Mouse (Mus musculus): ENCODE measurements around the gene Basp1. TPM values are rescaled to one million over a fixed set of nuclear protein-coding genes. Genes with fewer than 3 reads are reported as not detected.

The Basp1 gene
- total and polyA plus RNA-seq, 2 experiments from 2014 or later = 2.9 to 7.9 TPM

DNA sequence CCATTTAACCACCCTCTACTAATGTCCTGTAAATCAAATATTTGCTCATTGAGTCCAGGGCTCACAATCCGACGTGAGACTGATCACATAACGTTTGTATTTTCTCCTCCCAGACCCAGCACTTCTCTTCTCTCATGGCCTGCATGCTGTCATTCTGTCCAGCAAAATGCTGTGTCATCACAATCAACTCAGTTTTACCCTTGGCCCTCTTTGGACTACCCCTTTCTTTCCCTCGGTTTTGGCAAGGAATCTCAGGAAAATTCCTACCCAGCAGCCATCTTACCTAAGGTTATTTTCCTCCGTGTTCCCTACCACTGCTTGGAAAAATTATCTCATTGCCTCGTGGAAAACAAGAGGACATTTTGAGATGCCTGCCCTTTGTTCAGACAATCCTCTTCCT is 60.1 kb downstream of the Basp1 start:
- Histone ChIP-seq H3K4me3 (ENCODE audit: low read depth, low read length) (no peak overlapping the region), H3K4me1 (ENCODE audit: control insufficient read depth, insufficient read depth) (no peaks in the 10 kb centered on the region), H3K9ac (replicated peaks; ENCODE audit: low read depth, low read length) (no peak overlapping the region), H3K27me3 (ENCODE audit: control insufficient read depth, insufficient read depth, low read length) (no peaks in the 10 kb centered on the region), H3K9me3 (replicated peaks; ENCODE audit: control insufficient read depth, low read length) (no peaks in the 10 kb centered on the region), H3K4me2 (ENCODE audit: low read depth, low read length) (no peak overlapping the region), H3K27ac (ENCODE audit: low read depth) (no peak overlapping the region), H3K36me3 (replicated peaks; ENCODE audit: control insufficient read depth, insufficient read depth, low read length) (no peaks in the 10 kb centered on the region)
- no peak for ATAC-seq (ENCODE audit: insufficient read depth, low read depth)
- 68% methylated on average over 6 of the region's 6 CpGs for WGBS
- no peak for TF ChIP-seq CTCF (IDR thresholded peaks at IDR 0.05; ENCODE audit: low read depth)
- TF ChIP-seq EP300 (IDR thresholded peaks at IDR 0.05; ENCODE audit: low read depth) = no peak
- DNase-seq (ENCODE audit: low spot score) = no peak

- H3K9me3 ChIP-seq (replicated peaks; ENCODE audit: control insufficient read depth, low read length) = no peaks in the 10 kb centered on the region
- whole genome bisulfite sequencing = 76% methylated on average over 6 of the region's 6 CpGs
- ATAC-seq (ENCODE audit: insufficient read depth, low read depth) = no peak
- H3K27ac ChIP-seq (ENCODE audit: low read depth) = no peak overlapping the region
- no peaks in the 10 kb centered on the region for H3K36me3 ChIP-seq (replicated peaks; ENCODE audit: control insufficient read depth, insufficient read depth, low read length)
- H3K4me2 ChIP-seq (ENCODE audit: low read depth, low read length) = no peak overlapping the region
- no peak overlapping the region for H3K9ac ChIP-seq (replicated peaks; ENCODE audit: low read depth, low read length)
- H3K27me3 ChIP-seq (ENCODE audit: control insufficient read depth, insufficient read depth, low read length) = no peaks in the 10 kb centered on the region
- H3K4me3 ChIP-seq (ENCODE audit: low read depth, low read length) = no peak overlapping the region
- DNase-seq (ENCODE audit: low spot score) = no peak
- H3K4me1 ChIP-seq (ENCODE audit: control insufficient read depth, insufficient read depth) = no peaks in the 10 kb centered on the region
- TF ChIP-seq EP300 (IDR thresholded peaks at IDR 0.05; ENCODE audit: low read depth) = no peak
- TF ChIP-seq CTCF (IDR thresholded peaks at IDR 0.05; ENCODE audit: low read depth) = no peak
Observed at GRCm38 (mm10) chr15:25343263-25343662, 70.3 kb downstream of the Basp1 start.

GRCm38 (mm10) chr15:25335277-25335676 is 78.3 kb downstream of the Basp1 start:
- Histone ChIP-seq H3K4me2 (ENCODE audit: low read depth, low read length) (no peak overlapping the region), H3K4me1 (ENCODE audit: control insufficient read depth, insufficient read depth) (no peaks in the 10 kb centered on the region), H3K36me3 (replicated peaks; ENCODE audit: control insufficient read depth, insufficient read depth, low read length) (no peaks in the 10 kb centered on the region), H3K9me3 (replicated peaks; ENCODE audit: control insufficient read depth, low read length) (no peaks in the 10 kb centered on the region), H3K27ac (ENCODE audit: low read depth) (no peak overlapping the region), H3K9ac (replicated peaks; ENCODE audit: low read depth, low read length) (no peak overlapping the region), H3K27me3 (ENCODE audit: control insufficient read depth, insufficient read depth, low read length) (no peaks in the 10 kb centered on the region), H3K4me3 (ENCODE audit: low read depth, low read length) (no peak overlapping the region)
- DNase-seq (ENCODE audit: low spot score) = no peak
- 91% methylated on average over 11 of the region's 11 CpGs for WGBS
- no peak for TF ChIP-seq EP300 (IDR thresholded peaks at IDR 0.05; ENCODE audit: low read depth)
- TF ChIP-seq CTCF (IDR thresholded peaks at IDR 0.05; ENCODE audit: low read depth) = no peak
- ATAC-seq (ENCODE audit: insufficient read depth, low read depth) = no peak

- H3K27ac ChIP-seq (ENCODE audit: low read depth) = no peak overlapping the region
- no peak for ATAC-seq (ENCODE audit: insufficient read depth, low read depth)
Observed at GRCm38 (mm10) chr15:25331877-25332445, 81.6 kb downstream of the Basp1 start.

GRCm38 (mm10) chr15:25330946-25331345 is 82.6 kb downstream of the Basp1 start:
- ATAC-seq (ENCODE audit: insufficient read depth, low read depth) = no peak

More at GRCm38 (mm10) chr15:25331877-25332445, 81.6 kb downstream of the Basp1 start:
- H3K9me3 ChIP-seq (replicated peaks; ENCODE audit: control insufficient read depth, low read length) = no peaks in the 10 kb centered on the region
- no peak overlapping the region for H3K4me3 ChIP-seq (ENCODE audit: low read depth, low read length)
- H3K4me1 ChIP-seq (ENCODE audit: control insufficient read depth, insufficient read depth) = no peaks in the 10 kb centered on the region
- TF ChIP-seq CTCF (IDR thresholded peaks at IDR 0.05; ENCODE audit: low read depth) (no peak), EP300 (IDR thresholded peaks at IDR 0.05; ENCODE audit: low read depth) (no peak)
- no peaks in the 10 kb centered on the region for H3K36me3 ChIP-seq (replicated peaks; ENCODE audit: control insufficient read depth, insufficient read depth, low read length)
- H3K27me3 ChIP-seq (ENCODE audit: control insufficient read depth, insufficient read depth, low read length) = no peaks in the 10 kb centered on the region
- no peak for DNase-seq (ENCODE audit: low spot score)
- H3K4me2 ChIP-seq (ENCODE audit: low read depth, low read length) = no peak overlapping the region
- 70% methylated on average over 16 of the region's 16 CpGs for WGBS
- H3K9ac ChIP-seq (replicated peaks; ENCODE audit: low read depth, low read length) = no peak overlapping the region

DNA sequence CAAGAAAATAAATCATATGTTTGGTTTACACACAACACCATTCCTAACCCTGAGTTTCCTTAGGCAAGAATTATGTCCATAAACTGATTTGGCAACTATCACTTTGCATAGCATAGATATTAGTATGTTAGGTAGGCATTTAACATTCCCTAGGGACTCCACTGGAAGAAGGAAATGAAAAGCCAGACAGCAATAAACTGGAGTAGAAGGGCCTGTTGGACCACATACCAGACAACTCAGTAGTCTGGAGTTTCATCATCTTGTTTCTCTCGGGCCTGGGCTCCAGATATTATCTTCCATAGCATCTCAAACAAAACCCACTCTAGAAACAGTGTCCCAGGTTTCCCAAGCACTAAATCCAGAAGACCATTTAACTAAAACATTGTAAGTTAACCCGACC is 91.0 kb downstream of the Basp1 start:
- 73% methylated on average over 2 of the region's 2 CpGs for WGBS
- Histone ChIP-seq H3K36me3 (replicated peaks; ENCODE audit: control insufficient read depth, insufficient read depth, low read length) (no peaks in the 10 kb centered on the region), H3K4me1 (ENCODE audit: control insufficient read depth, insufficient read depth) (no peaks in the 10 kb centered on the region), H3K4me3 (ENCODE audit: low read depth, low read length) (no peak overlapping the region), H3K27ac (ENCODE audit: low read depth) (no peak overlapping the region), H3K4me2 (ENCODE audit: low read depth, low read length) (no peak overlapping the region), H3K9ac (replicated peaks; ENCODE audit: low read depth, low read length) (no peak overlapping the region), H3K27me3 (ENCODE audit: control insufficient read depth, insufficient read depth, low read length) (no peaks in the 10 kb centered on the region), H3K9me3 (replicated peaks; ENCODE audit: control insufficient read depth, low read length) (no peaks in the 10 kb centered on the region)
- TF ChIP-seq EP300 (IDR thresholded peaks at IDR 0.05; ENCODE audit: low read depth) (no peak), CTCF (IDR thresholded peaks at IDR 0.05; ENCODE audit: low read depth) (no peak)
- DNase-seq (ENCODE audit: low spot score) (no peak), ATAC-seq (ENCODE audit: insufficient read depth, low read depth) (no peak)

More at GRCm38 (mm10) chr15:25330946-25331345, 82.6 kb downstream of the Basp1 start:
- 73% methylated on average over 4 of the region's 4 CpGs for WGBS
- no peak overlapping the region for H3K27ac ChIP-seq (ENCODE audit: low read depth)
- H3K4me2 ChIP-seq (ENCODE audit: low read depth, low read length) = no peak overlapping the region
- H3K9ac ChIP-seq (replicated peaks; ENCODE audit: low read depth, low read length) = no peak overlapping the region
- H3K36me3 ChIP-seq (replicated peaks; ENCODE audit: control insufficient read depth, insufficient read depth, low read length) = no peaks in the 10 kb centered on the region
- H3K9me3 ChIP-seq (replicated peaks; ENCODE audit: control insufficient read depth, low read length) = no peaks in the 10 kb centered on the region
- H3K4me1 ChIP-seq (ENCODE audit: control insufficient read depth, insufficient read depth) = no peaks in the 10 kb centered on the region
- H3K4me3 ChIP-seq (ENCODE audit: low read depth, low read length) = no peak overlapping the region
- no peak for DNase-seq (ENCODE audit: low spot score)
- TF ChIP-seq CTCF (IDR thresholded peaks at IDR 0.05; ENCODE audit: low read depth) (no peak), EP300 (IDR thresholded peaks at IDR 0.05; ENCODE audit: low read depth) (no peak)
- no peaks in the 10 kb centered on the region for H3K27me3 ChIP-seq (ENCODE audit: control insufficient read depth, insufficient read depth, low read length)
